Mouse (Mus musculus): ENCODE data around the gene Tomm22.
A peak's percentile ranks its signal among the peaks of the same experiment; 100 is the strongest.

Tomm22 gene

GRCm38 (mm10) chr15:79686046-79686869 is 15.6 kb downstream of the Tomm22 start:
- DNase-seq, result no peak

GRCm38 (mm10) chr15:79687175-79687574 is 16.5 kb downstream of the Tomm22 start:
- DNase-seq, result no peak

GRCm38 (mm10) chr15:79687646-79688267 is 17.1 kb downstream of the Tomm22 start, which contains the start of gene Josd1:
TSS of gene Josd1 (minus strand) at chr15:79687919.
- peak; percentile 98 to 99 for DNase-seq

GRCm38 (mm10) chr15:79688268-79688956 is 17.8 kb downstream of the Tomm22 start:
- no peak for DNase-seq

GRCm38 (mm10) chr15:79689662-79690425 is 19.2 kb downstream of the Tomm22 start:
- no peak for DNase-seq

GRCm38 (mm10) chr15:79690426-79691022 is 19.9 kb downstream of the Tomm22 start, which contains the start of gene Gtpbp1:
TSS of gene Gtpbp1 (plus strand) at chr15:79690845.
- peak; percentile 93 to 96 for DNase-seq

GRCm38 (mm10) chr15:79691023-79691508 is 20.4 kb downstream of the Tomm22 start:
- no peak for DNase-seq

- no peak for DNase-seq
Observed at GRCm38 (mm10) chr15:79692334-79692733, 21.7 kb downstream of the Tomm22 start.

- peak; percentile 27 for DNase-seq
Observed at GRCm38 (mm10) chr15:79693740-79694139, 23.1 kb downstream of the Tomm22 start.

GRCm38 (mm10) chr15:79694512-79694911 is 23.9 kb downstream of the Tomm22 start:
- no peak for DNase-seq

GRCm38 (mm10) chr15:79695516-79695915 is 24.9 kb downstream of the Tomm22 start:
- no peak for DNase-seq

- no peak for DNase-seq
Observed at GRCm38 (mm10) chr15:79696508-79696907, 25.8 kb downstream of the Tomm22 start.

- no peak for DNase-seq
Observed at GRCm38 (mm10) chr15:79697011-79697410, 26.4 kb downstream of the Tomm22 start.

GRCm38 (mm10) chr15:79697558-79698187 is 27.0 kb downstream of the Tomm22 start:
- DNase-seq, result no peak

GRCm38 (mm10) chr15:79706603-79707214 is 36.0 kb downstream of the Tomm22 start:
- DNase-seq, result no peak

- no peak for DNase-seq
Observed at GRCm38 (mm10) chr15:79708229-79708822, 37.7 kb downstream of the Tomm22 start.

- no peak for DNase-seq
Observed at GRCm38 (mm10) chr15:79715646-79716045, 45.0 kb downstream of the Tomm22 start.

GRCm38 (mm10) chr15:79716710-79717109 is 46.0 kb downstream of the Tomm22 start:
- no peak for DNase-seq

GRCm38 (mm10) chr15:79720267-79720666 is 49.6 kb downstream of the Tomm22 start:
- no peak for DNase-seq

GRCm38 (mm10) chr15:79720796-79721195 is 50.1 kb downstream of the Tomm22 start:
- peak in 1 of 2 experiments; percentile 14 for DNase-seq
